Mouse (Mus musculus) lung, adult 2 months (tissue): Measurements from ENCODE around the gene Tns3. TPM values are rescaled to one million over a fixed set of nuclear protein-coding genes. Genes with fewer than 3 reads are reported as not detected.

Experiments used
- DNase-seq: peaks from one replicate; pipeline ENCODE4 v3.0.0; 2022
- H3K4me1 ChIP-seq: fragments of 200-500 bp; 2 replicates; pipeline ENCODE4 v1.6.1; 2011; ENCODE audit warnings: low read length; ENCODE audit not compliant: control insufficient read depth, insufficient read depth
- H3K4me3 ChIP-seq: fragments of 200-500 bp; replicated peaks from 2 replicates; pipeline ENCODE3; 2011; ENCODE audit warnings: low read depth, mild to moderate bottlenecking, control low read depth, low read length; ENCODE audit errors: extremely low read depth
- CTCF ChIP-seq: fragments of 200-500 bp; IDR thresholded peaks from 2 replicates; pipeline ENCODE4 v1.5.1; 2011; ENCODE audit warnings: mild to moderate bottlenecking, low read length, control low read depth; ENCODE audit not compliant: insufficient read depth
- POLR2A ChIP-seq: fragments of 200-500 bp; IDR thresholded peaks from 2 replicates; pipeline ENCODE4 v1.6.1; 2011; ENCODE audit warnings: low read depth, mild to moderate bottlenecking, control low read depth, low read length, borderline replicate concordance; ENCODE audit errors: extremely low read depth
- WGBS: fragments of 180-500 bp; shearing (Covaris S2); methylation state at CpG from one replicate; pipeline ENCODE4 v1.1.7; 2018; 5-methylcytosine and 5-hydroxymethylcytosine counted together
- polyA plus RNA-seq: library from polyadenylated mRNA; depleted of rRNA; stranded (reverse); fragments of >200 nt; gene quantifications from 2 replicates; pipeline ENCODE4 v1.2.3, GENCODE M21; 2012

The Tns3 gene
- polyA plus RNA-seq, 1 experiment = 160 TPM

GRCm38 (mm10) chr11:8568829-8569228 is 95.5 kb downstream of the Tns3 start:
- no peak for DNase-seq
- WGBS = 73% methylated on average over 7 of the region's 7 CpGs
- no peak overlapping the region for H3K4me3 ChIP-seq
- TF ChIP-seq CTCF (no peak), POLR2A (no peak)
- H3K4me1 ChIP-seq = no peaks in the 10 kb centered on the region

DNA sequence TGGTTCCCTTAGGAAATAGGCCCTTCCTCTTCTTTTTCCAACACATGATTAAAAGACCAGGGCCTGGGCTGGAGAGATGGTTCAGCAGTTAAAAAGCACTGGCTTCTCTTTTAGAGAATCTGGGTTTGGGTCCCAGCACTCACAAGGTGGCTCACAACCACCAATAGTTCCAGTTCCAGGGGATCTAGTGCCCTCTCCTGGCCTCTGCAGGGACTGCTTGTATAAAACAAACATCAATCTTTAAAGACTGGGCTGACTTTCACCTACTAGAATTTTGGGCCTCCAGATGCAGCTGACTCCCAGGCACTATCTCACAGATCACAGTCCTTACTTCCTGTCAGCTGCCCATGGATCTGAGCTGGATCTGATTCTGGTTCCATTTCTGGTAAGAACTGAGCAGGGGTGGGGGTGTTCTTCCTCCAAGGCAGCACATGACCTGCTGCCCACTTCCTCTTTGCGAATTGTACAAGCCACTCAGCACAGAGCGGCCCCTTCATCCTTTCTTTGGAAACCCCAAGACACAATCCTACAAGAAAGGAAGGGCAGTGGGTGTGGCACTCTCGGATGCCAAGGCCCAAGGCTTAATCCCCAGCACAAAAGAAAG is 98.0 kb downstream of the Tns3 start:
- WGBS = 44% methylated on average over 3 of the region's 3 CpGs
- Histone ChIP-seq H3K4me3 (no peak overlapping the region), H3K4me1 (no peaks in the 10 kb centered on the region)
- TF ChIP-seq POLR2A (no peak), CTCF (peak; percentile 24; the same call in 1 of the 2 replicates)
- no peak for DNase-seq

DNA sequence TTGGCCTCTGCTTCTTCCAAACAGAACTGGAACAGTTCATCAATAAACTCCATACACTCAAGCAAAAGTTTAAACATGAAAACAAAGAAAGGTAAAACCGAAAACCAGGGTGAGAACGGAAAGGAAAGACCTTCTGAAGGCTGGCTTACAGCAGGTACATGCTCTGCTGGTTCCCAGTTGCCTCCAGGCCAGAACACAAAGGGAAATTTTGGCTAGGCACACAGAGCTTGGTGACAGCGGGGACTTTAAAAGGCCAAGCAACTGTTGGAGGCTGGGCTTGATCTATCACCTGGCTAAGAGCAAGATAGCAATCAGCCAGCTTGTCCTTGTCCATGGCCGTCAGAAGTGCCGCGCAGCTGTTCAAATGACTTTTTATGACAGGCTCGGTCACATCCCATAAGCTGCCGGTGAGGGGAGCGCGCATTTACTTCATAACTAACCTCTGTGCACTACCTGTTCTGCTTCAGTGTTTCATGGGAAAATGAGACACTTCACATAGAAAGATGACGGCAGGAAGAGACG is 105.5 kb downstream of the Tns3 start:
- H3K4me1 ChIP-seq = no peaks in the 10 kb centered on the region; the same call in 1 of the 2 replicates
- 78% methylated on average over 12 of the region's 12 CpGs for WGBS
- H3K4me3 ChIP-seq = no peak overlapping the region
- no peak for TF ChIP-seq POLR2A
- TF ChIP-seq CTCF = no peak
- no peak for DNase-seq

- Histone ChIP-seq H3K4me1 (no peaks in the 10 kb centered on the region; the same call in 1 of the 2 replicates), H3K4me3 (no peak overlapping the region)
- WGBS = 55% methylated on average over 9 of the region's 9 CpGs
- DNase-seq = no peak
- no peak for TF ChIP-seq CTCF
- TF ChIP-seq POLR2A = no peak
These were observed 106.1 kb downstream of the Tns3 start for GRCm38 (mm10) chr11:8558258-8558657.

- no peak overlapping the region for H3K4me3 ChIP-seq
- 45% methylated on average over 9 of the region's 9 CpGs for WGBS
- TF ChIP-seq POLR2A (no peak), CTCF (no peak)
- no peaks in the 10 kb centered on the region; the same call in 1 of the 2 replicates for H3K4me1 ChIP-seq
- no peak for DNase-seq
These were observed 107.3 kb downstream of the Tns3 start for GRCm38 (mm10) chr11:8557006-8557405.

DNA sequence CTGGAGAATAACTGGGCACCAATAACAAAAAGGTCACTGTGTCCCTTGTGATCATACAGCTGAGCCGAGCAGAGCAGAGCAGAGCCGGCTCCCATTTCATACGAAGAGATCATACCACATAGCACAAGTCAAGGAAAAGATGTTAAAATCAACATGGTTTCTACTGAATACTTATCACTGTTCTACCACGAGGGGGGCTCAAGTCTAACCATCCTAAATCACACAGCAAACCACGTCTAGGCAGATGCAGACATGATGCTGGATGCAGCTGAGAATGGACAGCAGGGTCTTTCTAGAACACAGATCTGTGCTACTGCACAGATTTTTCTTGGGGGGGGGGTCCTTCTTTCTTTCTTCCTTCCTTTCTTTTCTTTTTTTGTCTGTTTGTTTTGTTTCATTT is 112.6 kb downstream of the Tns3 start:
- WGBS = 86% methylated on average over 5 of the region's 5 CpGs
- TF ChIP-seq CTCF = no peak
- no peak for TF ChIP-seq POLR2A
- Histone ChIP-seq H3K4me3 (no peak overlapping the region), H3K4me1 (no peaks in the 10 kb centered on the region)
- no peak for DNase-seq

- whole genome bisulfite sequencing = 69% methylated on average over 5 of the region's 5 CpGs
- TF ChIP-seq CTCF (no peak), POLR2A (no peak)
- H3K4me1 ChIP-seq = no peaks in the 10 kb centered on the region
- DNase-seq = no peak
- H3K4me3 ChIP-seq = no peak overlapping the region
These were observed 116.7 kb downstream of the Tns3 start for GRCm38 (mm10) chr11:8547661-8548060.

DNA sequence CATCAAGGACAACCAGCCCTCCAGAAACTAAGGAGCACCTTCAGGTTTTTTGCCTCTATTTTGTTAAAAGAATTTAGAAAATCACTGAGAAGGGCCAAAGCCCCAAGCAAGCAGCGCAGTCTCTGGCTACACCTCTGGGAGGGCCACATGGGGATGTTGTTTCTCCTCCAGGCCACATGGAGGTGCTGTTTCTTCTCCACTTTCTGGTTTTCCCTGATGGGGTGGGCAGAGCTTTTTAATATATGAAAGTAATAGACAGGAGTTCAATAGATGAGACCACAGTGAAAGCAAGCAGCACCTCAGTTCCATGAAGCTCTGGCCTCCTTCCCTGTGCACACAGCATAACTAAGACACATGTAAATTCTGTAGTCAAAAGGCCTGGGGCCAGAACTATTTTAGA is 118.5 kb downstream of the Tns3 start:
- TF ChIP-seq CTCF = peak; percentile 64
- no peak for TF ChIP-seq POLR2A
- 78% methylated on average over 1 of the region's 1 CpGs for WGBS
- DNase-seq = no peak
- Histone ChIP-seq H3K4me3 (no peak overlapping the region), H3K4me1 (no peaks in the 10 kb centered on the region)

DNA sequence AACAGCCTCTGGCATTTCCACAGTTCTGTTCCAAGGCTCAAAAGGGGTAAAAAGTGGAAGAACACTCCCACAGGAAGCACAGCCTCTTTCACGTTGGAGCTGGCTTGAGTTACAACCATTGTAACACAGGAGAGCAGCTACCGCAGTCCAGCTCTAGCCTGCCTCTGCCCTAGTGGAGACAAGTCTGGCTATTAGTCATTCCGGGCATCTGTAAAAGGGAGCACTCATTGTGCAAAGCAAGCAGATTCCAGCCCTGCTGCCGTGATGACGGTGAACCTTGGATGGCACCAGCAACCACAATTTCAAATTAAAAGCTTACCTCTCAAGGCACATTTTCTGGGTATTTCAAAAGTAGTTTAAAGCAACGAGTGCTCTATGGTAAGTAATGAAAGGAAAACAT is 120.0 kb downstream of the Tns3 start:
- Histone ChIP-seq H3K4me3 (no peak overlapping the region), H3K4me1 (no peaks in the 10 kb centered on the region)
- WGBS = 49% methylated on average over 6 of the region's 6 CpGs
- TF ChIP-seq POLR2A = no peak
- TF ChIP-seq CTCF = no peak
- no peak for DNase-seq

DNA sequence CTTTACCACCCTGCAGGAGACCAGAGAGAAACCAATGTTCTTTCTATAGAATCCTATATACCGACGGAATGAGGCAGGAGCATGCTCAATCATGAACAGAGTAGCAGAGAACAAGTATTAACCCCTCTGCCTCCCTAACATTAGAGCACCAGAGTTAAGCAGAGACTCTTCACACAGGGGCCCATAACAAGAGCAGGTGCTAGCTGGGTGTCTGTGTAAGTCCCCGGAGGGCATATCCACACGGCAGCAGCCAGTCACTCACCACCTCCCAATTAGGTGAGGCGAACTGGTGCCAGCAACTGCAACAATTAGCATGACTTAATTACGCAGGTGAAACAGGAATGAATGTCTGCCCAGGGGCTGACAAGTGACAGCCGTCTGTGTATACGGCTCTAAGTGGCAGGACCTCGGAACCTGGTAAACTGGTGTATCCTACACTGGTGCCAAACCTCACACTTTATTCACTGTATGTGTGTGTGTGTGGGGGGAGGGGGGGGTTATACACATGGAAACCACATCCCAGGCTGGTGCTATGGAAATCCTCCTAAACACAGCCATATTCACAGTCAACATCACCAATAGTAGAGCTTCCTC is 123.0 kb downstream of the Tns3 start:
- Histone ChIP-seq H3K4me1 (no peaks in the 10 kb centered on the region), H3K4me3 (no peak overlapping the region)
- no peak for DNase-seq
- TF ChIP-seq CTCF = no peak
- no peak for TF ChIP-seq POLR2A
- WGBS = 80% methylated on average over 9 of the region's 9 CpGs
